ENCODE assay signal across 8 mouse cellular contexts in genomic region chr5:66385636-66386035, GRCm38 (mm10).
DNase-seq lines count a peak whose midpoint lies in the region; ATAC-seq and TF ChIP-seq lines count a peak whose summit lies in the region.

No protein-coding gene starts in this region.

- intact Hi-C loops in heart, postnatal 36 days (cut with DNase I): loop anchor here (5.0 kb wide), 1 partner anchor 277 kb away; no protein-coding TSS in a partner anchor
- intact Hi-C loops in left cerebral cortex, postnatal 4 days (cut with DNase I): loop anchor here (2.0 kb wide), 2 partner anchors 233 to 291 kb away; partner anchors contain the start of genes Apbb2 and Uchl1

- peak; percentile 40 for DNase-seq in left cerebral cortex, adult 11 months (ENCODE audit: low spot score)
- DNase-seq in left cerebral cortex, adult 8-10 months (ENCODE audit: low spot score in 2 of 2): no peak
- DNase-seq in NIH3T3 (ENCODE audit: low read depth): peak; percentile 80
- DNase-seq in heart, postnatal 36 days: peak; percentile 59 to 65
- peak; percentile 68 for DNase-seq in left cerebral cortex, postnatal 4 days
- peak; percentile 42 for DNase-seq in ovary, postnatal 14 days (ENCODE audit: low spot score)

- TF ChIP-seq CTCF in cortical plate, adult 2 months (IDR thresholded peaks at IDR 0.05; ENCODE audit: extremely low read depth, insufficient read depth, low read length): peak; percentile 85

- H3K9ac ChIP-seq in forebrain, embryonic 16.5 days (replicated peaks; ENCODE audit: low read depth, low read length): no peak overlapping the region

- H3K9me3 ChIP-seq in forebrain, embryonic 16.5 days (ENCODE audit: control insufficient read depth, low read length): no peaks in the 10 kb centered on the region

- H3K36me3 ChIP-seq in forebrain, embryonic 16.5 days (ENCODE audit: control insufficient read depth, insufficient read depth): no peaks in the 10 kb centered on the region

- no peak overlapping the region for H3K27ac ChIP-seq in cortical plate, adult 2 months (ENCODE audit: insufficient read depth, low read length)
- no peak overlapping the region for H3K27ac ChIP-seq in forebrain, embryonic 16.5 days (ENCODE audit: low read length)

- no peaks in the 10 kb centered on the region for H3K27me3 ChIP-seq in forebrain, embryonic 16.5 days (replicated peaks; ENCODE audit: control insufficient read depth, insufficient read depth, low read length)

- no peak overlapping the region for H3K4me3 ChIP-seq in cortical plate, adult 2 months (ENCODE audit: insufficient read depth, low read length)
- H3K4me3 ChIP-seq in forebrain, embryonic 16.5 days (replicated peaks; ENCODE audit: low read length): no peak overlapping the region

- WGBS in forebrain, embryonic 16.5 days: 49% methylated on average over 3 of the region's 3 CpGs

- H3K4me1 ChIP-seq in cortical plate, adult 2 months (ENCODE audit: control insufficient read depth, insufficient read depth, low read length): 0 out of 2 replicates have a peak, but pooled peaks cover 1% of the 10 kb centered on the region
- H3K4me1 ChIP-seq in forebrain, embryonic 16.5 days (replicated peaks; ENCODE audit: control insufficient read depth, insufficient read depth, low read length): peaks cover 4% of the 10 kb centered on the region; the same call in 1 of the 2 replicates

- H3K4me2 ChIP-seq in forebrain, embryonic 16.5 days (ENCODE audit: low read length): no peak overlapping the region

- TF ChIP-seq POLR2A in cortical plate, adult 2 months (IDR thresholded peaks at IDR 0.05; ENCODE audit: extremely low read depth, insufficient read depth, low read length): no peak

- no peak for ATAC-seq in forebrain, embryonic 16.5 days

Comparison
In these comparisons a context has a peak if more than half of its experiments do, and no peak if none do; other contexts are left out.
1. DNase-seq: peak in left cerebral cortex, adult 11 months (single experiment), NIH3T3 (single experiment), heart, postnatal 36 days (2 of 2), left cerebral cortex, postnatal 4 days (single experiment) and ovary, postnatal 14 days (single experiment); none in left cerebral cortex, adult 8-10 months (0 of 2).